Mouse (Mus musculus) kidney, embryonic 14.5 days (tissue): ENCODE measurements at regions not wholly inside any gene's neighbourhood (a gene's known extent, or its start where the extent isn't known, plus 50 kb on each side); places are given as distances from the start of the nearest gene placed in this dataset.

Experiments
- ATAC-seq: fragments of 200-750 bp; cut with Nextera tagmentation; 2 replicates; pipeline ENCODE4 v1.8.0; 2017; ENCODE audit warnings: moderate number of reproducible peaks, mild to moderate bottlenecking, moderate TSS enrichment, moderate library complexity; ENCODE audit not compliant: low FRiP score, low TSS enrichment
- H3K27ac ChIP-seq: fragments of 300-500 bp; sonication (generic); 2 replicates; pipeline ENCODE4 v1.5.1; 2014; ENCODE audit warnings: low read depth, mild to moderate bottlenecking, low read length, moderate library complexity, mixed read lengths
- H3K27me3 ChIP-seq: fragments of 300-500 bp; sonication (generic); 2 replicates; pipeline ENCODE4 v1.6.1; 2014; ENCODE audit warnings: mild to moderate bottlenecking, low read length; ENCODE audit not compliant: control insufficient read depth, insufficient read depth
- H3K36me3 ChIP-seq: fragments of 300-500 bp; sonication (generic); 2 replicates; pipeline ENCODE4 v1.6.1; 2014; ENCODE audit warnings: low read length, mixed read lengths; ENCODE audit not compliant: control insufficient read depth, insufficient read depth
- H3K4me1 ChIP-seq: fragments of 300-500 bp; sonication (generic); 2 replicates; pipeline ENCODE4 v1.6.1; 2014; ENCODE audit warnings: low read length, mixed read lengths; ENCODE audit not compliant: control insufficient read depth, insufficient read depth
- H3K4me2 ChIP-seq: fragments of 300-500 bp; sonication (generic); replicated peaks from 2 replicates; pipeline ENCODE4 v1.6.1; 2014; ENCODE audit warnings: low read depth, mild to moderate bottlenecking, low read length
- H3K4me3 ChIP-seq: fragments of 300-500 bp; sonication (generic); 2 replicates; pipeline ENCODE4 v1.5.1; 2014; ENCODE audit warnings: mild to moderate bottlenecking, low read length
- H3K9ac ChIP-seq: fragments of 300-500 bp; sonication (generic); 2 replicates; pipeline ENCODE4 v1.6.1; 2014; ENCODE audit warnings: low read depth, mild to moderate bottlenecking, low read length, moderate library complexity
- H3K9me3 ChIP-seq: fragments of 300-500 bp; sonication (generic); 2 replicates; pipeline ENCODE4 v1.6.1; 2016; ENCODE audit warnings: low read length; ENCODE audit not compliant: control insufficient read depth
- WGBS: fragments of 180-500 bp; shearing (Covaris S2); extraction: QIAGEN DNeasy Blood & Tissue Kit; methylation state at CpG from one replicate; pipeline ENCODE4 v1.1.7; 2014; 5-methylcytosine and 5-hydroxymethylcytosine counted together

- H3K4me2 ChIP-seq, result no peak overlapping the region
- no peak overlapping the region for H3K4me3 ChIP-seq
- H3K4me1 ChIP-seq, result no peaks in the 10 kb centered on the region
- H3K9ac ChIP-seq, result no peak overlapping the region
- WGBS, result 32% methylated on average over 9 of the region's 9 CpGs
- H3K36me3 ChIP-seq, result no peaks in the 10 kb centered on the region
- 0 out of 2 replicates have a peak, but pooled peaks cover 3% of the 10 kb centered on the region for H3K27me3 ChIP-seq
- H3K9me3 ChIP-seq, result no peaks in the 10 kb centered on the region
- no peak overlapping the region for H3K27ac ChIP-seq
- no peak for ATAC-seq
Observed at GRCm38 (mm10) chr6:99889055-99889454, 162.9 kb upstream of the Prok2 start.

GRCm38 (mm10) chr6:99887904-99888303 is 161.7 kb upstream of the Prok2 start:
- H3K4me1 ChIP-seq, result no peaks in the 10 kb centered on the region
- H3K36me3 ChIP-seq, result no peaks in the 10 kb centered on the region
- H3K4me2 ChIP-seq, result no peak overlapping the region
- no peak overlapping the region for H3K9ac ChIP-seq
- 0 out of 2 replicates have a peak, but pooled peaks cover 3% of the 10 kb centered on the region for H3K27me3 ChIP-seq
- no peak overlapping the region for H3K27ac ChIP-seq
- 48% methylated on average over 8 of the region's 8 CpGs for WGBS
- H3K4me3 ChIP-seq, result no peak overlapping the region
- ATAC-seq, result no peak
- H3K9me3 ChIP-seq, result no peaks in the 10 kb centered on the region

- Histone ChIP-seq H3K9me3 (no peaks in the 10 kb centered on the region), H3K4me1 (no peaks in the 10 kb centered on the region), H3K4me3 (no peak overlapping the region), H3K9ac (no peak overlapping the region), H3K36me3 (no peaks in the 10 kb centered on the region), H3K27me3 (0 out of 2 replicates have a peak, but pooled peaks cover 3% of the 10 kb centered on the region), H3K27ac (no peak overlapping the region), H3K4me2 (no peak overlapping the region)
- no peak for ATAC-seq
- 9% methylated on average over 7 of the region's 7 CpGs for WGBS
Observed at GRCm38 (mm10) chr6:99884755-99885154, 158.6 kb upstream of the Prok2 start.

GRCm38 (mm10) chr6:99884054-99884453 is 157.9 kb upstream of the Prok2 start:
- Histone ChIP-seq H3K4me2 (no peak overlapping the region), H3K9ac (no peak overlapping the region), H3K4me1 (no peaks in the 10 kb centered on the region), H3K9me3 (no peaks in the 10 kb centered on the region), H3K36me3 (no peaks in the 10 kb centered on the region), H3K27me3 (0 out of 2 replicates have a peak, but pooled peaks cover 3% of the 10 kb centered on the region), H3K27ac (no peak overlapping the region), H3K4me3 (no peak overlapping the region)
- ATAC-seq, result no peak
- 67% methylated on average over 3 of the region's 3 CpGs for WGBS

- Histone ChIP-seq H3K4me2 (no peak overlapping the region), H3K27ac (no peak overlapping the region), H3K9me3 (no peaks in the 10 kb centered on the region), H3K36me3 (no peaks in the 10 kb centered on the region), H3K27me3 (no peaks in the 10 kb centered on the region), H3K4me1 (no peaks in the 10 kb centered on the region), H3K9ac (no peak overlapping the region), H3K4me3 (no peak overlapping the region)
- ATAC-seq, result no peak
- WGBS, result 41% methylated on average over 4 of the region's 4 CpGs
Observed at GRCm38 (mm10) chr6:99881606-99882005, 155.4 kb upstream of the Prok2 start.

DNA sequence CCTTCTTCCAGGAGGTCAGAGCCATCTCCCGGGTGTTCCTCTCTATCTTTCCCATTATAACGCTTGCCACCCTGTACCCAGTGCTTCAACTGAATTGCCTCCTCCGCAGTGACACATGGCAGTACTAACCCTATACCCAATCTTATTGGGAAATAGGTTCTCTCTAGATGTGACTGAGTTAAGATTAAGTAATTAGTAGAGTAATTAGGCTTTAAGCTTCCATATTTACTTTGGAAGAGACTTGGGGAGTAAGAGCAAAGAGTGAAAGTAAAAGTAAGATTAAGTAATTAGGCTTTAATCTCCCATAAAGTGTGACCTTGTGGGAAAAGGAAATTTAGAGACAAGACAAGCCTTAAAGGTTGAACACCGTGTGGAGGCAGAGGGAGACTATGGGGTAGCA is 148.7 kb upstream of the Prok2 start:
- H3K27ac ChIP-seq, result no peak overlapping the region
- H3K27me3 ChIP-seq, result no peaks in the 10 kb centered on the region
- 87% methylated on average over 4 of the region's 4 CpGs for WGBS
- no peak overlapping the region for H3K9ac ChIP-seq
- no peak overlapping the region for H3K4me2 ChIP-seq
- no peak overlapping the region for H3K4me3 ChIP-seq
- H3K9me3 ChIP-seq, result no peaks in the 10 kb centered on the region
- no peaks in the 10 kb centered on the region for H3K4me1 ChIP-seq
- ATAC-seq, result no peak
- no peaks in the 10 kb centered on the region for H3K36me3 ChIP-seq

DNA sequence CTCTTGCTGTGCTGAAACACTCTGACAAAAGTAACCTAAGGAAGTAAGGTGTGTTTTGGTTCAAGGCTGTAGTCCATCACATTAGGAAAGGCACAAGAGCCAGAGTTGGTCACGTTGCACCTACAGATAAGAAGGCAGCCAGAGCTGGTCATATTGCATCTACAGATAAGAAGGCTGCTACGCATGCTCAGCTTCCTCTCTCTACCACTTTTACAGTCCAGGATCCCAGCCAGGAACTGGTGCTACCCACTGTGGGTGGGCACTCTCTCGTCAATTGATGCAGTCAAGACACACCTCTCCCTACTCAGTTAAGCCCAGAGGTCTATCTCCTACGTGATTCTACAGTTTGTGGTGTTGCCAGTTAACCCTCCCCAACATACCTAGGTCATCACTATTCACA is 147.8 kb upstream of the Prok2 start:
- Histone ChIP-seq H3K4me1 (no peaks in the 10 kb centered on the region), H3K4me3 (no peak overlapping the region), H3K36me3 (no peaks in the 10 kb centered on the region), H3K27ac (no peak overlapping the region), H3K4me2 (no peak overlapping the region), H3K9me3 (no peaks in the 10 kb centered on the region), H3K9ac (no peak overlapping the region), H3K27me3 (no peaks in the 10 kb centered on the region)
- WGBS, result 70% methylated on average over 4 of the region's 4 CpGs
- ATAC-seq, result no peak

GRCm38 (mm10) chr6:99866061-99866460 is 139.9 kb upstream of the Prok2 start:
- H3K4me2 ChIP-seq, result no peak overlapping the region
- no peaks in the 10 kb centered on the region for H3K9me3 ChIP-seq
- no peak for ATAC-seq
- no peaks in the 10 kb centered on the region for H3K36me3 ChIP-seq
- H3K27me3 ChIP-seq, result no peaks in the 10 kb centered on the region
- no peak overlapping the region for H3K4me3 ChIP-seq
- WGBS, result 61% methylated on average over 9 of the region's 9 CpGs
- H3K27ac ChIP-seq, result no peak overlapping the region
- no peak overlapping the region for H3K9ac ChIP-seq
- H3K4me1 ChIP-seq, result no peaks in the 10 kb centered on the region

DNA sequence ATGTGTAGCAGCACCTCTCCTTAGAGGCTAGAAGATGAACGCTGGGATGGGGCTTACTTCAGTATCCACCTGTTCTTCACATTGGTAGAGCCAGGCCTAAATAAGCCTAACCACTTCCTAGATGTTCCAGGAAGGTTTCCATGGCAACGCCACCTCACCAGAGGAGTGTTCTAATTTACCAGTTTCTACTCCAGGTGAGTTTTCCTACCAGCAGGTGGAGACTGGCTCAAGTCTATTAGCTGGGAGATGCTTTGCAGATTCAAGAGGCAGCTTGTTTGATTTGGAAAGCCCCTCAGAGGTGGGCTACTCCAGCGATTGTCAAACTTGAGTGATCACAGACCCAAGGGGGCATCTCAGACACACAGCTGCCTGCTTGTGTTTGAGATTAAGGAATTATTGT is 138.8 kb upstream of the Prok2 start:
- Histone ChIP-seq H3K9ac (no peak overlapping the region), H3K9me3 (no peaks in the 10 kb centered on the region), H3K4me1 (no peaks in the 10 kb centered on the region), H3K4me2 (no peak overlapping the region; the same call in 1 of the 2 replicates), H3K36me3 (no peaks in the 10 kb centered on the region), H3K4me3 (no peak overlapping the region), H3K27me3 (no peaks in the 10 kb centered on the region), H3K27ac (no peak overlapping the region)
- 55% methylated on average over 3 of the region's 3 CpGs for WGBS
- ATAC-seq, result 0 out of 2 replicates have a peak, but pooled peaks have one; percentile 28
